11 mouse cellular contexts compared by ENCODE assay signal in the genomic region with DNA sequence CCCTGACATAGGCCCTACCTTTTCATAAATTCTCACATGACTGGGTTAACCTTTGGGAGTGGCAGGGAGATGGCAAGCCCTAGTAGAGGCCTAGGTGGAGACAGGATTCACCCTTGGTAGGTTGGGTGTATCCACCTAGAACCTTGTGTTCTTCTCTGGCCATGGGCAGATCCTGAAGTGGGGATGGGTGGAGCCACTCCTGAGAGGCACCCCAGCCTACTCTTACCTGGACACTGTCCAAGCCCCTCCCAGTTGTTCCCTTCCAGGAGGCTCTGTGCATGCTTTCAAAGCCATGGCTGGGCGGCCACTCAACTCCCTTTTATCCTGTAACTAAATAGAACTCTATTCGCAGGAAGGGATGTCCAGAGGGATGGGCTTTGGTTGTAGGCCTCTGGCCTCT. TPM values are rescaled to one million over a fixed set of nuclear protein-coding genes. Genes with fewer than 3 reads are reported as not detected.
DNase-seq lines count a peak whose midpoint lies in the region; ATAC-seq and TF ChIP-seq lines count a peak whose summit lies in the region.
"Had no signal": no experiment of that assay in that cellular context is flagged by ENCODE, and none has a peak within 500 bp of the region (broad histone marks: within the 10 kb centered on the region; RNA-seq: fewer than 3 reads in every experiment).

No protein-coding gene starts in this region.

- WGBS in large intestine, adult 2 months = 11% methylated on average over 2 of the region's 2 CpGs
- WGBS in midbrain, postnatal 0 days = 78% methylated on average over 2 of the region's 2 CpGs

- no peaks in the 10 kb centered on the region for H3K4me1 ChIP-seq in midbrain, postnatal 0 days (ENCODE audit: insufficient read depth, low read length)
- H3K4me1 ChIP-seq: hindbrain, embryonic 15.5 days had no signal

- H3K36me3 ChIP-seq in midbrain, postnatal 0 days (ENCODE audit: insufficient read depth, low read length) = no peaks in the 10 kb centered on the region
- H3K36me3 ChIP-seq: embryonic facial prominence, embryonic 12.5 days; hindbrain, embryonic 15.5 days had no signal

- TF ChIP-seq CTCF in gastrocnemius, adult 2 months (IDR thresholded peaks at IDR 0.05) = no peak
- TF ChIP-seq CTCF in midbrain, postnatal 0 days (IDR thresholded peaks at IDR 0.05) = no peak

- no peaks in the 10 kb centered on the region for H3K9me3 ChIP-seq in midbrain, postnatal 0 days (ENCODE audit: low read length)
- H3K9me3 ChIP-seq: embryonic facial prominence, embryonic 12.5 days; hindbrain, embryonic 15.5 days had no signal

- no peak overlapping the region for H3K4me2 ChIP-seq in midbrain, postnatal 0 days (ENCODE audit: low read depth, low read length, poor library complexity, severe bottlenecking)
- H3K4me2 ChIP-seq: embryonic facial prominence, embryonic 12.5 days; hindbrain, embryonic 15.5 days had no signal

- no peak overlapping the region for H3K27ac ChIP-seq in gastrocnemius, adult 2 months
- no peak overlapping the region for H3K27ac ChIP-seq in midbrain, postnatal 0 days (ENCODE audit: low read depth, low read length)
- H3K27ac ChIP-seq: embryonic facial prominence, embryonic 12.5 days; hindbrain, embryonic 15.5 days had no signal

- intact Hi-C loops in gastrocnemius, adult 2 months (cut with DNase I) = no loop called here

- DNase-seq in gastrocnemius, adult 2 months = peak; percentile 48
- DNase-seq in gastrocnemius, postnatal 25 days = no peak
- DNase-seq in right cerebral cortex, postnatal 14 days = peak; percentile 16
- DNase-seq in right cerebral cortex, postnatal 36 days (ENCODE audit: low spot score in 2 of 2) = no peak
- peak; percentile 69 for DNase-seq in large intestine, adult 2 months (ENCODE audit: low read depth, low spot score)
- DNase-seq in left cerebral cortex, adult 18-20 months (ENCODE audit: low spot score in 2 of 2) = no peak
- DNase-seq in midbrain, postnatal 0 days (ENCODE audit: low spot score) = no peak

- no peak for ATAC-seq in midbrain, postnatal 0 days (ENCODE audit: low FRiP score)
- ATAC-seq in megakaryocyte, adult 5-6 weeks (ENCODE audit: poor library complexity, severe bottlenecking) = no peak
- ATAC-seq: Patski had no signal

- no peaks in the 10 kb centered on the region for H3K27me3 ChIP-seq in midbrain, postnatal 0 days (ENCODE audit: insufficient read depth, low read length)
- H3K27me3 ChIP-seq: embryonic facial prominence, embryonic 12.5 days; hindbrain, embryonic 15.5 days; Patski had no signal

- H3K9ac ChIP-seq in midbrain, postnatal 0 days (replicated peaks; ENCODE audit: low read length, poor library complexity, severe bottlenecking) = no peak overlapping the region
- H3K9ac ChIP-seq: embryonic facial prominence, embryonic 12.5 days; hindbrain, embryonic 15.5 days had no signal

- H3K4me3 ChIP-seq in gastrocnemius, adult 2 months = no peak overlapping the region
- H3K4me3 ChIP-seq in midbrain, postnatal 0 days (ENCODE audit: low read depth, low read length) = no peak overlapping the region
- H3K4me3 ChIP-seq: embryonic facial prominence, embryonic 12.5 days; hindbrain, embryonic 15.5 days had no signal

RNA-seq across cellular contexts. Expression of a gene that starts 33.2 kb away (rescaled TPM):
- 1 to 10 TPM; 6.6 to 9.5 TPM for total RNA-seq in gastrocnemius, adult 2 months (2021)
- total RNA-seq in gastrocnemius, postnatal 25 days (2021) = 1 to 10 TPM; 8.3 to 9.4 TPM
- polyA plus RNA-seq in large intestine, adult 2 months (2012; rRNA removed) = 8.8 and 9.2 TPM in 2 replicates
- 10 to 100 TPM; 21.3 TPM for total RNA-seq in left cerebral cortex, adult 18-20 months (2021)
- 12.6 and 14.2 TPM in 2 replicates for total RNA-seq in midbrain, postnatal 0 days (2014; rRNA removed)
- 4.3 and 5.3 TPM in 2 replicates for polyA plus RNA-seq in midbrain, postnatal 0 days (2015; fragmentation: Nextera tagmentation; extraction: Ambion mirVana)
- total RNA-seq in megakaryocyte, adult 5-6 weeks (2015) = 21.1 and 29.0 TPM in 2 replicates
- total RNA-seq in megakaryocyte, adult 5-6 weeks (2017) = 19.6 and 23.5 TPM in 2 replicates

Comparison
In these comparisons a context has a peak if more than half of its experiments do, and no peak if none do; other contexts are left out.
1. DNase-seq: peak in gastrocnemius, adult 2 months (single experiment), right cerebral cortex, postnatal 14 days (single experiment) and large intestine, adult 2 months (single experiment); none in gastrocnemius, postnatal 25 days (single experiment), right cerebral cortex, postnatal 36 days (0 of 2), left cerebral cortex, adult 18-20 months (0 of 2) and midbrain, postnatal 0 days (single experiment).